ENCODE assay signal across 17 mouse cellular contexts in genomic region chr13:9713462-9714134, GRCm38 (mm10). TPM values are rescaled to one million over a fixed set of nuclear protein-coding genes. Genes with fewer than 3 reads are reported as not detected.
DNase-seq lines count a peak whose midpoint lies in the region; ATAC-seq and TF ChIP-seq lines count a peak whose summit lies in the region.
"Had no signal": no experiment of that assay in that cellular context is flagged by ENCODE, and none has a peak within 500 bp of the region (broad histone marks: within the 10 kb centered on the region; RNA-seq: fewer than 3 reads in every experiment).

No protein-coding gene starts in this region.

- TF ChIP-seq POLR2A in MEL (IDR thresholded peaks at IDR 0.05; ENCODE audit: control insufficient read depth in 1 of 2, insufficient read depth in 1 of 2, low read depth in 1 of 2, low read length in 2 of 2, poor library complexity in 1 of 2): 0 out of 4 replicates have a peak, but pooled peaks of 1 of the 2 experiments have one; percentile 30
- TF ChIP-seq POLR2A in lung, adult 2 months (IDR thresholded peaks at IDR 0.05; ENCODE audit: borderline replicate concordance, extremely low read depth, low read depth, low read length): no peak

- TF ChIP-seq RAD21 in MEL (IDR thresholded peaks at IDR 0.05; ENCODE audit: low read depth, low read length): no peak

- 37% methylated on average over 6 of the region's 6 CpGs for whole genome bisulfite sequencing in heart, embryonic 13.5 days
- 28% methylated on average over 6 of the region's 6 CpGs for WGBS in liver, embryonic 12.5 days (ENCODE audit: insufficient replicate concordance)
- 87% methylated on average over 6 of the region's 6 CpGs for WGBS in limb, embryonic 10.5 days
- 77% methylated on average over 6 of the region's 6 CpGs for WGBS in lung, adult 2 months

- peak overlapping the region; percentile 39; the same call in 1 of the 2 replicates for H3K27ac ChIP-seq in heart, embryonic 13.5 days (replicated peaks)
- peak overlapping the region; percentile 87 for H3K27ac ChIP-seq in MEL (ENCODE audit: control insufficient read depth, low read depth, low read length)
- H3K27ac ChIP-seq in liver, embryonic 12.5 days: peak overlapping the region; percentile 67; the same call in 1 of the 2 replicates
- no peak overlapping the region for H3K27ac ChIP-seq in limb, embryonic 10.5 days
- H3K27ac ChIP-seq: embryonic facial prominence, embryonic 10.5 days; hindbrain, embryonic 13.5 days; limb, embryonic 13.5 days had no signal

- H3K27me3 ChIP-seq in heart, embryonic 13.5 days (replicated peaks): no peaks in the 10 kb centered on the region
- no peaks in the 10 kb centered on the region for H3K27me3 ChIP-seq in MEL (ENCODE audit: control insufficient read depth in 1 of 2, insufficient read depth in 2 of 2, low read length in 2 of 2)
- H3K27me3 ChIP-seq in liver, embryonic 12.5 days (replicated peaks): no peaks in the 10 kb centered on the region
- H3K27me3 ChIP-seq in limb, embryonic 10.5 days (ENCODE audit: low read depth, poor library complexity, severe bottlenecking): no peaks in the 10 kb centered on the region
- H3K27me3 ChIP-seq: hindbrain, embryonic 13.5 days; limb, embryonic 13.5 days had no signal

- no peaks in the 10 kb centered on the region for H3K9me3 ChIP-seq in heart, embryonic 13.5 days
- no peaks in the 10 kb centered on the region for H3K9me3 ChIP-seq in MEL (replicated peaks; ENCODE audit: insufficient read depth, low read length)
- no peaks in the 10 kb centered on the region for H3K9me3 ChIP-seq in liver, embryonic 12.5 days (replicated peaks)
- no peaks in the 10 kb centered on the region for H3K9me3 ChIP-seq in limb, embryonic 10.5 days (replicated peaks)
- H3K9me3 ChIP-seq: embryonic facial prominence, embryonic 10.5 days; hindbrain, embryonic 13.5 days; limb, embryonic 13.5 days had no signal

- H3K36me3 ChIP-seq in heart, embryonic 13.5 days: peaks cover 41% of the 10 kb centered on the region
- H3K36me3 ChIP-seq in MEL (ENCODE audit: control insufficient read depth in 1 of 2, insufficient read depth in 2 of 2, low read length in 2 of 2): peaks cover 1 to 25% of the 10 kb centered on the region in 2 experiments
- peaks cover 10% of the 10 kb centered on the region for H3K36me3 ChIP-seq in liver, embryonic 12.5 days
- H3K36me3 ChIP-seq in limb, embryonic 10.5 days: peaks cover 31% of the 10 kb centered on the region

- no peak overlapping the region for H3K4me2 ChIP-seq in heart, embryonic 13.5 days
- peak overlapping the region; percentile 46 for H3K4me2 ChIP-seq in liver, embryonic 12.5 days
- H3K4me2 ChIP-seq: hindbrain, embryonic 13.5 days; limb, embryonic 13.5 days had no signal

- DNase-seq in heart, adult 9 months (ENCODE audit: low spot score in 2 of 2): no peak
- DNase-seq in MEL (ENCODE audit: low read depth, low spot score): peak; percentile 92
- DNase-seq in c-Kit-positive CD71-positive TER-119-negative erythroid progenitor cells, embryonic 14.5 days (ENCODE audit: low read depth): peak; percentile 71
- no peak for DNase-seq in limb, embryonic 10.5 days (ENCODE audit: low spot score)
- no peak for DNase-seq in thymus, postnatal 10 days (ENCODE audit: low spot score in 2 of 2)
- no peak for DNase-seq in lung, adult 2 months
- DNase-seq: B cell, adult 2 months; cerebellum, postnatal 10 days; kidney, adult 8-10 months; lung, postnatal 10 days; midbrain, embryonic 14.5 days; right cerebral cortex, postnatal 14 days had no signal

- no peaks in the 10 kb centered on the region for H3K79me2 ChIP-seq in MEL (ENCODE audit: control insufficient read depth, insufficient read depth, low read length, poor library complexity)

- TF ChIP-seq EP300 in MEL (IDR thresholded peaks at IDR 0.05; ENCODE audit: low read depth in 1 of 2, low read length in 2 of 2): peak; percentile 90 to 91

- no peak overlapping the region for H3K9ac ChIP-seq in heart, embryonic 13.5 days
- H3K9ac ChIP-seq in MEL (ENCODE audit: control insufficient read depth, low read depth, low read length, poor library complexity, severe bottlenecking): peak overlapping the region; percentile 48
- H3K9ac ChIP-seq in liver, embryonic 12.5 days: no peak overlapping the region
- H3K9ac ChIP-seq: hindbrain, embryonic 13.5 days; limb, embryonic 13.5 days had no signal

- TF ChIP-seq CTCF in MEL (IDR thresholded peaks at IDR 0.05 in 2 of 3, conservative IDR thresholded peaks at IDR 0.05 in 1 of 3; ENCODE audit: control insufficient read depth in 1 of 3, insufficient read depth in 1 of 3, low read depth in 2 of 3, low read length in 3 of 3, poor library complexity in 1 of 3, severe bottlenecking in 1 of 3): no peak
- TF ChIP-seq CTCF in lung, adult 2 months (IDR thresholded peaks at IDR 0.05; ENCODE audit: insufficient read depth, low read length): no peak

- no peak for ATAC-seq in heart, embryonic 13.5 days (ENCODE audit: extremely low read depth, insufficient number of reproducible peaks, low FRiP score, low TSS enrichment)
- ATAC-seq in liver, embryonic 12.5 days: peak; percentile 98

- H3K4me3 ChIP-seq in heart, embryonic 13.5 days: no peak overlapping the region
- peak overlapping the region; percentile 14 to 38; a peak in 2 of 4 replicates for H3K4me3 ChIP-seq in MEL (ENCODE audit: control insufficient read depth in 1 of 2, insufficient read depth in 1 of 2, low read depth in 2 of 2, low read length in 2 of 2)
- H3K4me3 ChIP-seq in liver, embryonic 12.5 days: no peak overlapping the region
- H3K4me3 ChIP-seq in limb, embryonic 10.5 days: no peak overlapping the region
- H3K4me3 ChIP-seq in lung, adult 2 months (replicated peaks; ENCODE audit: extremely low read depth, low read depth, low read length): no peak overlapping the region
- H3K4me3 ChIP-seq: embryonic facial prominence, embryonic 10.5 days; hindbrain, embryonic 13.5 days; limb, embryonic 13.5 days had no signal

- H3K4me1 ChIP-seq in heart, embryonic 13.5 days: peaks cover 8% of the 10 kb centered on the region
- peaks cover 3 to 21% of the 10 kb centered on the region in 2 experiments; a peak in 3 of 4 replicates for H3K4me1 ChIP-seq in MEL (ENCODE audit: control insufficient read depth in 1 of 2, insufficient read depth in 2 of 2, low read length in 2 of 2)
- peaks cover 16% of the 10 kb centered on the region for H3K4me1 ChIP-seq in liver, embryonic 12.5 days
- H3K4me1 ChIP-seq in limb, embryonic 10.5 days: peaks cover 12% of the 10 kb centered on the region
- H3K4me1 ChIP-seq in lung, adult 2 months (ENCODE audit: control insufficient read depth, insufficient read depth, low read length): no peaks in the 10 kb centered on the region; the same call in 1 of the 2 replicates
- H3K4me1 ChIP-seq: hindbrain, embryonic 13.5 days had no signal

TF ChIP-seq in MEL, 35 proteins besides CTCF, POLR2A, EP300 and RAD21:
- TF ChIP-seq GABPA (IDR thresholded peaks at IDR 0.05; ENCODE audit: low read depth, low read length) (no peak), SIN3A (IDR thresholded peaks at IDR 0.05; ENCODE audit: low read length) (peak; percentile 69), MEF2A (IDR thresholded peaks at IDR 0.05; ENCODE audit: extremely low read depth, insufficient replicate concordance, low read depth, low read length, poor library complexity, severe bottlenecking) (peak; percentile 61; the same call in 1 of the 2 replicates), MAZ (IDR thresholded peaks at IDR 0.05; ENCODE audit: low read depth, low read length) (no peak), POLR2AphosphoS2 (IDR thresholded peaks at IDR 0.05; ENCODE audit: low read length) (no peak), HCFC1 (IDR thresholded peaks at IDR 0.05; ENCODE audit: low read depth, low read length) (no peak; the same call in 1 of the 2 replicates), RCOR1 (IDR thresholded peaks at IDR 0.05; ENCODE audit: low read depth, low read length) (peak; percentile 31; the same call in 1 of the 2 replicates), USF2 (IDR thresholded peaks at IDR 0.05; ENCODE audit: borderline replicate concordance in 1 of 2, insufficient read depth in 1 of 2, low read depth in 1 of 2, low read length in 2 of 2) (peak in 1 of 2 experiments; percentile 58; a peak in 1 of 4 replicates), USF1 (IDR thresholded peaks at IDR 0.05; ENCODE audit: low read depth, low read length) (peak; percentile 93), GATA1 (IDR thresholded peaks at IDR 0.05; ENCODE audit: low read depth, low read length) (peak; percentile 93), TBP (IDR thresholded peaks at IDR 0.05; ENCODE audit: low read depth, low read length) (peak; percentile 55; the same call in 1 of the 2 replicates), TCF12 (IDR thresholded peaks at IDR 0.05; ENCODE audit: low read depth, low read length) (peak; percentile 90), POLR2AphosphoS5 (IDR thresholded peaks at IDR 0.05; ENCODE audit: borderline replicate concordance, low read depth, low read length) (no peak), ETS1 (IDR thresholded peaks at IDR 0.05; ENCODE audit: low read depth, low read length) (peak; percentile 82), MAX (IDR thresholded peaks at IDR 0.05; ENCODE audit: low read length) (peak; percentile 44; the same call in 1 of the 2 replicates), TAL1 (IDR thresholded peaks at IDR 0.05; ENCODE audit: low read length) (peak; percentile 92), MXI1 (IDR thresholded peaks at IDR 0.05; ENCODE audit: low read depth, low read length) (peak; percentile 63; the same call in 1 of the 2 replicates)
TF ChIP-seq in MEL: peak in this region for 12.

RNA-seq across cellular contexts. Expression of gene Zmynd11, which starts 51.5 kb away (rescaled TPM):
- 98.4 and 103 TPM in 2 replicates for polyA plus RNA-seq in heart, embryonic 13.5 days (2015; fragmentation: Nextera tagmentation; extraction: Ambion mirVana)
- 19.4 and 21.8 TPM in 2 replicates for total RNA-seq in MEL (2012; rRNA removed)
- polyA plus RNA-seq in MEL (2012; ENCODE audit: insufficient read depth in 1 of 2, insufficient read length in 2 of 2, low read depth in 1 of 2, low replicate concordance in 2 of 2, missing spikeins in 1 of 2): 100 to 1,000 TPM in 1 of 2 experiments, 10 to 100 TPM in 1; 33.0 to 310 TPM
- polyA plus RNA-seq in liver, embryonic 12.5 days (2016; fragmentation: Nextera tagmentation; extraction: Ambion mirVana): 39.5 and 41.5 TPM in 2 replicates
- polyA plus RNA-seq in limb, embryonic 10.5 days (2016; fragmentation: Nextera tagmentation; extraction: Ambion mirVana): 74.5 and 86.3 TPM in 2 replicates
- polyA plus RNA-seq in lung, adult 2 months (2012; rRNA removed): 47.9 and 62.0 TPM in 2 replicates

Comparison
In these comparisons a context has a peak if more than half of its experiments do, and no peak if none do; other contexts are left out.
1. H3K4me3 ChIP-seq: peak in MEL (2 of 2); none in heart, embryonic 13.5 days (single experiment), liver, embryonic 12.5 days (single experiment), limb, embryonic 10.5 days (single experiment) and lung, adult 2 months (single experiment).
2. DNase-seq: peak in MEL (single experiment) and c-Kit-positive CD71-positive TER-119-negative erythroid progenitor cells, embryonic 14.5 days (single experiment); none in heart, adult 9 months (0 of 2), limb, embryonic 10.5 days (single experiment), thymus, postnatal 10 days (0 of 2) and lung, adult 2 months (single experiment).